Mouse (Mus musculus) erythroblast, embryonic 14.5 days (primary cell): Measurements from ENCODE around the gene B230118H07Rik.

Source experiments
- GATA1 ChIP-seq: IDR thresholded peaks from 2 replicates; pipeline ENCODE4 v1.6.1; 2012; ENCODE audit warnings: low read length, inconsistent platforms, mixed read lengths
- TAL1 ChIP-seq: IDR thresholded peaks from 3 replicates; pipeline ENCODE4 v1.6.1; 2012; ENCODE audit warnings: low read length, inconsistent platforms, mixed read lengths

DNA sequence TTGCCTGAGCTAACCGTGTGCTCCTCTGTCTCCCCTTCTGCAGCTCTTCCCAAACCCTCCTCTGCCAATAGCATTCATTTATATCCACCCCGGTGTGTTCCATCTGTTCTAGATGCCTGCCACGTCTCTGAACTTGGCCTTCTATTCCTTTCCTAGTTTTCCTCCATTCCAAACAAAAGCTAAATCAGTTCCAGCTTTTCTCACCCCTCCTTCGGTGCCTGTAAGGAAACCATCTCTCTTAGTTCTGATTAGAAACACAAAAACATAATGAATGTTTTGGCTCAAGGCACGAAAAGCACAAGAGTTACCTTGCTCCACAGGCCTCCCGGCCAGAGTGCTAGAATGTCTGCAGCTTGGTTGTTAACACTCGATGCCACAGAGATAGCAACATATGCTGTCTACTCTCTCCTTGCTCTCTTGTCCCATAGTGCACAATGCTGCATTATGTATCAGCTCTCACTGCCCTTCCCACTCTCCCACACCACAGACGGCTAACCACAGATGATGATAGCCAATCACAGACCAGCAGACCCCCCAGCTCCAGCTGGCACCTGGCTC lies at the start of gene B230118H07Rik, which contains the start of gene Rag1:
- TF ChIP-seq GATA1 (no peak), TAL1 (no peak)
